Mouse (Mus musculus) gastrocnemius, adult 18-20 months (tissue): ENCODE data around the gene Cyct. TPM values are rescaled to one million over a fixed set of nuclear protein-coding genes. Genes with fewer than 3 reads are reported as not detected.

ENCODE experiments used
- DNase-seq: peaks from one replicate; pipeline ENCODE4 v3.0.0; 2021; ENCODE audit warnings: low spot score
- long read RNA-seq, 2 experiments: library from polyadenylated mRNA; stranded (forward); transcript quantifications; one replicate each; pipeline ENCODE4 v2.0.0; 2021
- total RNA-seq, 2 experiments: library from RNA; stranded (reverse); gene quantifications; 2 replicates each; pipeline ENCODE4 v1.2.3; 2021

Cyct gene
- not detected for total RNA-seq
- long read RNA-seq, experiment 1 = 0 reads
- long read RNA-seq, experiment 2 = 0 reads

DNA sequence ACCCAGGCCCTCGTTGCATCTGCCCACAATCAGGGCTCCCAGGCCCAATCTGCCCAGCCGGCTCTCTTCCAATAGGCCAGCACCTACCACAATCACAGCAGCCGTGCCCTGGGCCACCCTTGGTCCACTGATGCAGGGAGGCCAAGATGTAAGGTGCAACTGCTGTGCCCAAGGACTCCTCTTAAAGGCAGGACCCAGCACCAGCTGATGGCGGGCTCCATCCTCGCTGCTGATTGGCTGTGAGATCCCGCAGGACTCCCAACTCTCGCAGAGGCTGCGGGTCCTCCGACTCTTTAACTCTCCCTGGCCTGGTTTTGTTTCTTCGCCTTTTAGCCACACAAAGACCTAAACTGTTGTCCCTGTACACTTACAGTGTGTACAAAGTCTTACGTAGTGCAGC is at the start of gene Cyct:
Gene Cyct (minus strand): TSS at position 225 of the 400 bp plus-strand sequence.
- no peak for DNase-seq

- DNase-seq = no peak
Measured at GRCm38 (mm10) chr2:76409986-76410385, 49.7 kb upstream of the Cyct start.

DNA sequence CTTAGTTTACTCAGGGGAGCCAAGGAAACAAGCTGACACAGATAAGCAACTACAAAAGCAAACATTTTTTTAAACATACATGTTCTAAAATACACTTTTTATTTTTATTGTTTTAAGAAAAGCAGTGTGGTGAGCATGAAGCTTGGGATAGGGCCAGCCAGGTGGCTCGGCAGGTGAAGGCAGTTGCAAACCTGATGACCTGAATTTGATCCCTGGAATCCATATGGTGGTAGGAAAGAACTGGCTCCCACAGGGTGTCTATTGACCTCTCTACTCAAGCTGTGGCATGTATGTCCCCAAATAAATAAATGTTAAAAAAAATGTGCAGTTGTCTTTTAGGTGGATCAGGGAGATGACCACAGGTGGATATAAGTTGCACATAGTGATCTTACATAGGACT is 49.3 kb upstream of the Cyct start:
- DNase-seq = no peak

DNA sequence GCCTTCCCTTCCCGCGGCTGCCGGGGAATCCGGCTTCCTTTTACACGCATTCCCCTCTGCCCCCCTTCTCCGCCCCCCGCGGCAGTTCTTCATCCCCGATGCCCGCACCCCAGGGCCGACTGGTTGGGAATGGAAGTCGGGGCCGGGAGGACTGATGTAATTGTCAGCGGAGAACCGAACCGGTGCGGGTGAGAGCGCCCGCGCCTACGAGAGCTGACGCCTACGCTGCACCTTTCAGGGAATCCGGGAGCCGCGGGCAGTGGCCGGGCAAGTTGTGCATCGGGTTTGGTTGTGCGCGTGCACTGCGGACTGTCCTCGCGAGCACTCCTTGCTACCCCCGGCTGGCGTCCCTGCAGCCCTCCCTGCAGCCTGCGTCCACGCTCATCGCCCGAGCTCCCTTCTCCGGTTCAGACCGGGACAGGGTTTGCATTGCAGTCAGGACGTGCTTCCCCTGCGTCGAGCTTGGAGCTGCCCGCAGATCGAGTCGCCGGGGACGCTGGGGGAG is 46.7 kb upstream of the Cyct start:
- DNase-seq = peak; percentile 64

- peak; percentile 63 for DNase-seq
Measured at GRCm38 (mm10) chr2:76406151-76406936, 46.1 kb upstream of the Cyct start, which contains the start of gene Osbpl6. Gene Osbpl6 (plus strand): TSS chr2:76406508.

DNA sequence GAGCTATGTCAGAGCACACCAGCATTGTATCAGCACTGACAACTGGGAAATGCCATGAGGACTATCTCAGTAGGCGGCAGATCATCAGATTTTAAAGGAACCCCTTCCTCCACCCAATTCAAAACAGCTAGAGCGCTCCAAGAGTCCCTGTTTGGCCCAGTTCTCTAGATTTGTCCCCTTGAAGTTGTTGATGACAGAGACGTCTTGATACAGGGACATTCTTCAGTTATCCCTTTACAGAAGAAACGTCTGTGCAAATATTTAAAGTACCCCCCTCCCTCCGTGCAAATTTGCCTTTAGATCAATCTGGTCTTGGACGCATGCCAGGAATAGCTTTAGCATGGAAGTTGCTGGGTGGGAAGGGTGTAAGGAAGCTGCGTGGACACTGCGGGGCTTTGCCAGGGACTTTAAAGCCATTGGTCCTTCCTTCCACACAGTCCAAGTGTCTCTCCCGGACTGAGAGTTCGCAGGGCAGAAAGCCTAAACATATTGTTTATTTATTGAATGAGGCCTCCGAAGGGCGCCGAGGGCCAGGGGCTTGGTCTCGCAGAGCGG is 45.4 kb upstream of the Cyct start:
- no peak for DNase-seq

- DNase-seq = no peak
Measured at GRCm38 (mm10) chr2:76400178-76400577, 39.9 kb upstream of the Cyct start.

GRCm38 (mm10) chr2:76386531-76386930 is 26.3 kb upstream of the Cyct start:
- no peak for DNase-seq

DNA sequence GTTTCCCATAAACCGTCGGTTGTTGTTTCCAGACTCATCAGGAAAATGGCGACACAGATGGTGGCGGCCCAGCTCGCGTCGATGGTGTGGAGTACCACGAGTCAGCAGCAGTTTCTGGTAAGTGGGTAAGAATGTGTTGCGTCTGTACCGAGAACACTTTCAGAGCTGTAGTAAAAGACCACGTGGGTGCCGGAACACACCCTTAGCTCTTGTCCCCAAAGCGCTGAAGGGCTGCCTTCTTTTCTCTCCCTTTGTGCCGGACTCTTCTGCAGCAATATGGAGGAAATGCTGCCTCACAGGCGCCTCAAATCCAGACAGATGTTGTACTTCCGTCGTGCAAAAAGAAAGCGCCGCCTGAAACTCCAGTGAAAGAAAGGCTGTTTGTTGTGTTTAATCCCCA is 18.4 kb upstream of the Cyct start:
- DNase-seq = no peak

GRCm38 (mm10) chr2:76374544-76375206 is 14.4 kb upstream of the Cyct start:
- no peak for DNase-seq

DNA sequence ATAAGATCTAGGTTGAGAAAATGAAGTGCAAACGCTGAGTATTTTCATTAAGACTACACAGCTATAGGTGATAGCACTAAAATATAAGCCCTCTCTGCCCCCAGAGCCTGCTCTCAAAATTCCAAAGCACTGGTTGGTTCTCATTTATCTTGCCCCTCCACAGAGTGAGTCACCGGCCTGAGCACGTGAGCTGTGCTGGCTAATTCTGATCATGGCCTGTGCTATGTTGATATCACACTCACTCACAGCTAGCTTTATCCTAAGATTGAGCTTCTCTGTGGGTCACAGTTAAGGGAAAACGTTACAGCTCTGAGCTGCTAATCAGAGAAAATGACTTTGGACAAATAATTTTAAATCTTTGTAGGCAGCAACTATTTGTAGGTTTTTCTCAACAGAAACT is 12.0 kb upstream of the Cyct start:
- DNase-seq = no peak

DNA sequence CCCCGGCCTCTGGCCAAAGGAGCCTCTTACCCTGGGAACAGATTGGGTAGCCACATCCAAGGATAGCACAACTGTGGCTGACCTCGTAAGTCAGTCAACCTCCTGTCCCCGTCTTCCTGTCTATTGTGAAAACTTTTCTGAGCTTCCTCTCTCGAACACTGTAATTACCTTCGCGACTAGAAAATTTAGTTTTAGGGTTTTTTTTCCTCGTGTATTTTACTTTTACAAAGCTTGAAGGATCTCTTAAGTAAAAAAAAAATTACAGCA is 10.3 kb upstream of the Cyct start:
- DNase-seq = peak; percentile 1

GRCm38 (mm10) chr2:76369821-76370655 is 9.8 kb upstream of the Cyct start, which contains the start of gene Rbm45:
Gene Rbm45 (plus strand): TSS chr2:76369984.
- DNase-seq = peak; percentile 82

DNA sequence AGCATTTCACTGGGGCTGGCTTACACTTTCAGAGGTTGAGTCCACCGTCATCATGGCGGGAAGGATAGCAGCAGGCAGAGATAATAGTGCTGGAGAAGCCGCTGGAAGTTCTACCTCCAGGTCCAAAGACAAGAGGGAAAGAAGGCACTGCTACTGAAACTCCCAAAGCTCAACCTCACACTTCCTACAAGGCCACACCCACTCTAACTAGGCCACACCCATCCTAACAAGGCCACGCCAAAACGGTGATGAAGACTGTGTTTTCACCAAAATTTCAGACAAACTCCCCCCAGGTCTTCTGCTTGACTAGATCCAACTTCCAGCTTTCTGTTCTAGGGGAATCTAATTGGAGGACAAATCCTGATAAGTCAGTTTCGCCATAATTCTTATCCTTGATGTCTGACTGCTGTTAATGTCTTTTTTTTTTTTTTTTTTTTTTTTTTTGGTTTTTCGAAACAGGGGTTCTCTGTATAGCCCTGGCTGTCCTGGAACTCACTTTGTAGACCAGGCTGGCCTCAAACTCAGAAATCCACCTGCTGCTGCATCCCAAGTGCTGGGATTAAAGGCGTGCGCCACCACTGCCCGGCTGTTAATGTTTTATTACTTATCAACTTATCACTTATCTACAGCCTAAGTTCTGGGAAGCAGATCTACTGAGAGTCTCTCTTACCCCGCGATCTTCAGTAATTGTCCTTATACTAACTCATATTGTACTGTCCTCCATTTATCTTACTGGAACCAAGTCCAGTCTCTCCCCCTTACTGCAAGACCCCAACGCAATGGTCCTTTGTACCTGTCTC is 8.8 kb upstream of the Cyct start:
- no peak for DNase-seq

DNA sequence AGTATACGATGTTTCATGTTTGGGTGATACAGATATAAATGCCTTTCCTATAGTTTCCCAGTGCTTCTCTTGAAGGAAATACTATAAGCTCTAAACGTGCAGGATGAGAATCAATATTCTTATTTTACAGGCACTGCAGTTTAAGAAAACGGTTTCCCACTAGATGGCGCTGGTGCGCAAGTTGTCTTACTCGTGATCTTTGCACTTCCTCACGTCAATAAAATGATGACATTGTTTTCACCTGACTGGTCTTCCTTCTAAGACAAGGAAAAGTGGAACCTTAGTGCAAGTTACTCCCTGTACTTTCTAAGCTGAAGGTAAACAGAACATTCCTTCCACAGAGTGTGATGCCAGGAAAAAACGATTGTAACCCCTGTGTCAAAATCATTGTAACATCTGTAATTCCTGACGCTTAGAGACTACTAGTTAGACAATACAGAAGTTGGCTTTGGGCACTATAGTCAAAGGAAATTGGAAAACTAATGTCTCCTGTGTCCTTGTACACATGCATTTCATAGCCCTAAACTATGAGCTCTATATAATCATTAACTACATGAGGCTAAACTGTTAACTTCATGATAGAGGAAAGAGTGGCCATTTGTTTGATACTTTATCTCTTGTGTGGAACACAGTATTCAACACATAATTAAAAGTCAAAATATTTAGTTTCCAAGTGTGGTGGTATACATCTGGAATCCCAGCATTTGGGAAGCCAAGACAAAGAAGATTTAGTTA is 7.1 kb upstream of the Cyct start:
- peak; percentile 80 for DNase-seq

DNA sequence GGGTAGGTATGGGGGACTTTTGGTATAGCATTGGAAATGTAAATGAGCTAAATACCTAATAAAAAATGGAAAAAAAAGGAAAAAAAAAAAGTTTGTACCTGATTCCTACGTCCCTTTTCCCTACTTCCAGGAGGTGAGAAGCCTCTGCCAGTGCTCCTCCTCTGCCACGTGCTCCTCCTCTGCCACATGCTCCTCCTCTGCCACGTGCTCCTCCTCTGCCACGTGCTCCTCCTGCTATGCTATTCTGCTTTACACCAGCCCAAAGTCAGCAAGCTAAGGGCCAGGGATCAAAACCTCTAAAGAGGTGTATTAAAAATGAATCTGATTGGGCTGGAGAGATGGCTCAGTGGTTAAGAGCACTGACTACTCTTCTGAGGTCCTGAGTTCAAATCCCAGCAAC is 5.6 kb upstream of the Cyct start:
- DNase-seq = no peak

- no peak for DNase-seq
Measured at GRCm38 (mm10) chr2:76362111-76362510, 1.9 kb upstream of the Cyct start.

- no peak for DNase-seq
Measured at GRCm38 (mm10) chr2:76347839-76348238, 12.4 kb downstream of the Cyct start.

DNA sequence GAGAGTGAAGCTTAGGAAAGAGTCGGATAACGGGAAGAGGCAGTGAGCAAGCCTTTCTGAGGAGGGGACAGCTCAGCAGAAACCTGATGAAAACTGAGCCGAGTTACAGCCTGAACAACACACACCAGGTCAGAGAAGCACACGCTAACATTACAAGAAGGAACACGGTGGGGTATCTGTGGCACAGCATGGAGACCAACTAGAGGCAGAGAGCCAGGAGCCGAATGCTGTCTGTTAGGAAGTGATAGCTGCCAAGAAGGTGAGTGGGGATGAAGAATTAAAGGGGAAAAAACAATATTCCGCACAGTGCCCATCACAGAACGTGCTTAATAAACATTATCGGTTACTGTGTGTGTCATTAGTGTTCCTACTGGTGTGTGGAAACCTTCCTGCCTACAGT is 18.1 kb downstream of the Cyct start:
- DNase-seq = no peak
